Mouse (Mus musculus): Measurements from ENCODE around the gene Fermt2. TPM values are rescaled to one million over a fixed set of nuclear protein-coding genes. Genes with fewer than 3 reads are reported as not detected.

The Fermt2 gene
- polyA plus RNA-seq, 1 experiment from 2014 or later, result 147 TPM

DNA sequence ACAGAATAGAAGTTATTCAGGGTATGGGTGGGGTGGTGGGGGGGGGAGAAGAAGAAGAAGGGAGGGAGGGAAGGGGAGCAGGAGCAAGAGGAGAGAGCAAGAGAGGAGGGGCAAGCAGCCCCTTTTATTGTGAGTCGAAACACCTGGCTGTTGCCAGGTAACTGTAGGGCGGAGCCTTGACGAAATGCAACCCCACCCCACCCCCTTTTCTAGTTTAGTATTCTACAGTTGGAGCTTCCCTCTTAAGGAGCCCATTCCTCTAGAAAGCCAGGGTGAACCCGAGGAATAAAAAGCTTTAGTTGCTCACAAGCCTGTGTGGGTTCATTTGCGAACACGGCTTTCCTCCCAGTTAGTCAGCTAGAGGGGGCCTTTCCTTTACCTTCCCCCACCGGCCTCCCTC lies 85.0 kb downstream of the Fermt2 start:
- 44% methylated on average over 7 of the region's 7 CpGs for WGBS
- Histone ChIP-seq H3K27me3 (no peaks in the 10 kb centered on the region), H3K36me3 (no peaks in the 10 kb centered on the region), H3K4me1 (peaks cover 26% of the 10 kb centered on the region), H3K27ac (no peak overlapping the region), H3K9me3 (no peaks in the 10 kb centered on the region), H3K9ac (no peak overlapping the region), H3K4me2 (replicated peaks) (no peak overlapping the region), H3K4me3 (no peak overlapping the region)
- ATAC-seq (ENCODE audit: low FRiP score, low read depth), result no peak

DNA sequence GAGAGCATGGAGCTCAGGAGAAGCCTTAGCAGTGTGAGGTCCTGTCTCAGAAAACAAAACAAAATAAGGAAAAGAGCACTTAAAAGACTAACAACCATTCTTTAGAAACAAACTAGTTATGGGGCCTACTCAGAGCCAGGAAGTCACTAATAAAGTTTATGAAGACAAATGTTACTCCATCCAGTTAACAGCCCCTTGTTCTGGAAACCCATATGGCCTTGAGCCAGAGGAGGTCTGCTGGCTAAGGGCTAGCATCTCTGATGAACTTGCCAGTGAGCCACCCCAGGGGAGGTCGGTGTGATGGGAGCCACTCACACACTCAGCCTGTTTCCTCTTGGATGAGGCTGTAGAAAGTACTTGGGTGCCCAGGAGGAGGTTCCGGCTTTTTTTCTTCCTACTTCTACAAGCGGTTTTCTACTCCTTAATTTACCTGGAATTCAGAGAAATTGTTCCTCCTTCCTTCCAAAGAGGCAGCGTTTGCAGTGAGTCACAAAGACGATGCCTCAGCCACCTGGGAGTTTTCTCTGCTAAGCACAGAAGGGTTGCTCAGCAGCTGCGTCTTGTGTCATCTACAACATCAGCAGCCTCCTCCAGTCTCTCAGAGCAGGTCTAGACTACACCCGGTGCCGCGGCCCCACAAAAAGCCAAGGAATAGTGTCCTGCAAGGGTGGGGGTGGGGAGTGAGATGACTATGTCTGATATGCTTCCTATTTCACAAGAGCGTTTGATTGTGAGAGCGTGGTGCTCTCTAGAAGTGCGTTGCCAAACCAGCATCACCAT lies 86.9 kb downstream of the Fermt2 start:
- Histone ChIP-seq H3K4me2 (replicated peaks) (0 out of 2 replicates have a peak overlapping the region, but pooled peaks have one; percentile 23), H3K36me3 (no peaks in the 10 kb centered on the region), H3K27ac (no peak overlapping the region), H3K27me3 (no peaks in the 10 kb centered on the region), H3K9me3 (no peaks in the 10 kb centered on the region), H3K4me1 (peaks cover 39% of the 10 kb centered on the region), H3K9ac (no peak overlapping the region), H3K4me3 (no peak overlapping the region)
- 24% methylated on average over 12 of the region's 12 CpGs for WGBS
- ATAC-seq (ENCODE audit: low FRiP score, low read depth), result no peak

DNA sequence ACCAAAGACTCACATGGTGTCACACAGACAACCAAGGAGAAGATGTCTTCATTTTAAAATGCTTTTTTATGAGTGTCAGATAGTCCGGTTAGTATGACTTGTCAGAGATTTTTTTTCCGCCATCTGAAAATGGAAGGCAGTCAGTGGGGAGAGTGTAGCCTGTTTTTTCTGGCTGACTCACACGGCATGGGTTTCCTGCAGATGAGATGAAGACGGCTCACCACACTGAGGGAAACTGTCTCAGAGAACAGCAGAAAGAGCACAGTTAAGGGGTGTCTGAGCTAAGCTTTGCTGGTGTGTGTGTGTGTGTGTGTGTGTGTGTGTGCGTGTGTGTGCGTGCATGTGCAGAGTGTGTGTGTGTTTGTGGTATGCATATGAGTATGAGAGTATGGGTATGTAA lies 88.6 kb downstream of the Fermt2 start:
- no peaks in the 10 kb centered on the region for H3K27me3 ChIP-seq
- peaks cover 51% of the 10 kb centered on the region for H3K4me1 ChIP-seq
- WGBS, result 53% methylated on average over 6 of the region's 6 CpGs
- H3K9me3 ChIP-seq, result no peaks in the 10 kb centered on the region
- H3K27ac ChIP-seq, result no peak overlapping the region
- ATAC-seq (ENCODE audit: low FRiP score, low read depth), result no peak
- no peak overlapping the region for H3K9ac ChIP-seq
- H3K4me2 ChIP-seq (replicated peaks), result no peak overlapping the region
- no peak overlapping the region for H3K4me3 ChIP-seq
- H3K36me3 ChIP-seq, result no peaks in the 10 kb centered on the region

DNA sequence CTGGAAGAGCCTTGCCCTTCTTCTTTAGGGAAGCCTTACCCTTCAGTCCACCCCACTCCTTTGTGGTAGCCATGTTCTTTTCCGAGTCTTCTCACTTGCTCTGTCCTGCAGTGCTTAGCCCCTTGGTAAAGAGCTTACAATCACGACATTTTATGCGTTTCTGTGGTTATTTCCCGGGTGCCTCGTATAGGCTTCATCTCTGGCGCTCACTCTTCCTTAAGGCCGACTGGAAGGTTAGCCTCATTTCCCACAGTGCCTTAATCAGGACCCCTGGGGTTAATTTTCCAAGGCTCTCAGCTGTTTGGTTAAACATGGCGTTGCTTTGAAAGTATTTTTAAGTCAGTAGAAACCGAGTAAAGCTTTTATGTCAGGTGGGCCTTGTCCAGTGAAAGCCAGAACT lies 90.5 kb downstream of the Fermt2 start:
- 37% methylated on average over 9 of the region's 9 CpGs for WGBS
- H3K36me3 ChIP-seq, result no peaks in the 10 kb centered on the region
- H3K27ac ChIP-seq, result no peak overlapping the region
- no peak overlapping the region for H3K4me2 ChIP-seq (replicated peaks)
- no peaks in the 10 kb centered on the region for H3K27me3 ChIP-seq
- no peak for ATAC-seq (ENCODE audit: low FRiP score, low read depth)
- H3K9ac ChIP-seq, result no peak overlapping the region
- no peaks in the 10 kb centered on the region for H3K9me3 ChIP-seq
- H3K4me3 ChIP-seq, result no peak overlapping the region
- peaks cover 51% of the 10 kb centered on the region for H3K4me1 ChIP-seq

DNA sequence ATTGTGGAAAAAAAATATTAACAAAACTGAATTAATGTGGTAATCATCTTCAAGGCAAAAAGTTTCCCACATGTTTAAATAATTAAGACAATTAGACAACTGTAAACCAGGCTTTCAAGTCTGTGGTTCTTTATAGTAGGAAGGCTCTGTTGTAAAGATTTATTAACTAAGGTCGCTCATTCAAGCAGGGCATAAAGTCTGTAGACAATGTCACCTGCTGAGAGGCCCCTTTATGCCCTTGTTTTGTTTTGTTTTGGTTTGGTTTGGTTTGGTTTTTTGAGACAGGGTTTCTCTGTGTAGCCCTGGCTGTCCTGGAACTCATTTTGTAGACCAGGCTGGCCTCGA lies 91.0 kb downstream of the Fermt2 start:
- Histone ChIP-seq H3K27me3 (no peaks in the 10 kb centered on the region), H3K4me3 (no peak overlapping the region), H3K36me3 (no peaks in the 10 kb centered on the region), H3K4me1 (peaks cover 51% of the 10 kb centered on the region), H3K27ac (no peak overlapping the region), H3K9ac (no peak overlapping the region), H3K9me3 (no peaks in the 10 kb centered on the region), H3K4me2 (replicated peaks) (no peak overlapping the region; the same call in 1 of the 2 replicates)
- no peak for ATAC-seq (ENCODE audit: low FRiP score, low read depth)
- WGBS, result 30% methylated on average over 2 of the region's 2 CpGs

DNA sequence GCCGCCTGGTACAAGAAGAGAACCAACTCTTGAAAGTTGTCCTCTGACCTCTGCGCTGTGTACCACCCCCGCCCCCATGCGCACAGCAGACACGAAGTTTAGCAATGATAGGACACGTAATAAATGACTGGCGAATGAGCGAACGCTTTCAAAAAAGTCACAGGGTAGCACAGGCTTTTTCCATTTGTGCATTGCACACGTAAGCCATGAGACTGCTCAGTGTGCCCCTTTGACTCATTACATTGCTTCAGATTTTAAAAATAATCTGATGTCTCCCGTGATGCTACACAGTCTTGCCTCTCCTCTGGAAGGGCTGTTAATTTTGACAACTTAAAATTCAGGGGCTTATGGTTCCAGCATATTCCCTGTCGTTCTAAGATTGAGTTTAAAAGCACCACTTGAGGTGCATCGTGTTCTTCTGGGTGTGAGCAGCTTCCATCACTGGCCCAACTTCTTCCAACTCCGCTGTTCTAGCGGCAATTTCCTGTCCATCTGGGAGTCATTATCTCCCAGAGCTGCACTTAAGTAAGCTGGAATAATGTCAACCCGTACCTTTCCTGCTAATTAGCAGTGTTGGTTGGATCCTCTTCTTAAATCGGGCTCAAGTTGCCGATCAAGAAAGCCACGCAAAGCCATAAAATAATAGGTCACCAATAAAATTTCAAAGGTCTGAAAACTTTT lies 91.5 kb downstream of the Fermt2 start:
- no peak overlapping the region for H3K4me3 ChIP-seq
- H3K27ac ChIP-seq, result no peak overlapping the region; the same call in 1 of the 2 replicates
- ATAC-seq (ENCODE audit: low FRiP score, low read depth), result peak; percentile 51
- peaks cover 51% of the 10 kb centered on the region for H3K4me1 ChIP-seq
- 19% methylated on average over 19 of the region's 19 CpGs for WGBS
- H3K27me3 ChIP-seq, result no peaks in the 10 kb centered on the region
- peak overlapping the region; percentile 19; the same call in 1 of the 2 replicates for H3K9ac ChIP-seq
- no peaks in the 10 kb centered on the region for H3K9me3 ChIP-seq
- peak overlapping the region; percentile 44 for H3K4me2 ChIP-seq (replicated peaks)
- no peaks in the 10 kb centered on the region for H3K36me3 ChIP-seq

DNA sequence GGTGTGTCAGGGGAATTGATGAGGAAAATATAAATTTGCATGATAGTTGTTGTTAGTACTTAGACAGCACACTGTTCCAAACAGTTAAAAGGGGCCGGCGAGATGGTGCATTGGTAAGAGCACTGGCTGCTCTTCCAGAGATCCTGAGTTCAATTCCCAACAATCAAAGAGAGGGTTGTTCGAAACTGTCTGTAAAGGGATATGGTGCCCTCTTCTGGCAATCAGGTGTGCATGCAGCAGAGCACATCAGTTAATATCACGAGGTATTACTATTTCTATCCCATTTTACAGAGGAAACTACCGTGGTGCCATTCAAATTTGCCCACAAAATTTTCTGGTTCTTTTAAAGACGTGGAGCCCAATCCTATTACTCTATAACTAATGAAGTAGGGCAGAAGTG lies 95.7 kb downstream of the Fermt2 start:
- no peak overlapping the region for H3K4me3 ChIP-seq
- WGBS, result 70% methylated on average over 6 of the region's 6 CpGs
- peaks cover 12% of the 10 kb centered on the region for H3K9me3 ChIP-seq
- H3K36me3 ChIP-seq, result no peaks in the 10 kb centered on the region
- no peak overlapping the region for H3K9ac ChIP-seq
- no peak overlapping the region for H3K4me2 ChIP-seq (replicated peaks)
- peaks cover 20% of the 10 kb centered on the region for H3K4me1 ChIP-seq
- H3K27me3 ChIP-seq, result no peaks in the 10 kb centered on the region
- no peak for ATAC-seq (ENCODE audit: low FRiP score, low read depth)
- no peak overlapping the region for H3K27ac ChIP-seq

DNA sequence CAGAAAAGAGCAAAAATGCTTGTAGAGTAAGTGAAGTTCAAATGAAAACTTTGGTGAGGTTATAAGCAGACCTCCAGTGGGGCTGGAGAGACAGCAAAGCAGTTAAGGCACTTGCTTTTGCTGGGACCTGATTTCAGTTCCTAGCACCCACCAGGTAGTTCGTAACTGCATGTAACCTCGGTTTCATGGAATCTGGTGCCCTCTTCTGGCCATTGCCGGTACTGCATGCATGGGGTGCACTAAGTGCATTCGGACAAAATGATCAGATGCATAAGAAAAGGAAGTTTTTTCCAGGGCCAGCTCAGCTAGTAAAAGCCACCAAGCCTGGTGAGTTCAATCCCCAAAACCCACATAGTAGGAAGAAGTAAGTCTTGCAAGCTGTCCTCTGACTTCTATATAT lies 97.9 kb downstream of the Fermt2 start:
- H3K4me1 ChIP-seq, result peaks cover 3% of the 10 kb centered on the region; the same call in 1 of the 2 replicates
- no peak overlapping the region for H3K27ac ChIP-seq
- H3K27me3 ChIP-seq, result no peaks in the 10 kb centered on the region
- no peak overlapping the region for H3K4me3 ChIP-seq
- 70% methylated on average over 4 of the region's 4 CpGs for WGBS
- no peak for ATAC-seq (ENCODE audit: low FRiP score, low read depth)
- peaks cover 12% of the 10 kb centered on the region for H3K9me3 ChIP-seq
- no peaks in the 10 kb centered on the region for H3K36me3 ChIP-seq
- no peak overlapping the region for H3K4me2 ChIP-seq (replicated peaks)
- H3K9ac ChIP-seq, result no peak overlapping the region

DNA sequence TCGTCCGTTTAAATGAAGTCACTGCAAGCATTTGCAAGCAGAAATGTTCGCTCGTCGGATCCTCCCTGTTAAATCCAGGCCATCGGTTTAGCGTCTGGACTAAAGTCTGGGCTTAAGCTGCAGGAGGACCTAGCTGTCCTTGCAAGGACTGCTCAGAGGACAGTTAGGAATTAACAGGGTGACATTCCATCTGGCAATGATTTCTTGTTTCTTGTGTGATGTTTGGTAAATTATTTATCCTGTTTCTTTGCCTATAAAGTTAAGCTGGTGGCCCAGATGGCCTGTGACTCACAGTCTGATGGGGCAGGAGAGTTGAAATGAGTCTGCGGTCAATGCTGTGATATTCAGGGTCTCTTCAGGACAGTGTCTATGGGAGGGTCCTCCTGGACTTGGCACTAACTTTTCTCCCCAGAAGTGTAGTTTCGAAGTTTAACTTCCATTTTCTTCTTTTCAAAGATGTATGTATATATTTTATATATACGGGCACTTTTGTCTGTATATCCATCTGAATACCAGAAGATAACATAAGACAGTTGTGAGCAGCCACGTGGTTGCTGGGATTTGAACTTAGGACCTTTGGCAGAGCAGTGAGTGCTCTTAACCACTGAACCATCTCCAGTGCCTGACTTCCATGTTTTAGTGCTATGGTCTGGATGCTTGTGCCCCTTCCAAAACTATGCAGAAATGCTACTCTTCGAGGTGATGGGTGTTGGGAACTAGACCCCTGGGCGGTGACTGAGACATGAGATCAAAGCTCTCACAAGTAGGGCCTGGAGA lies 99.7 kb downstream of the Fermt2 start:
- H3K4me2 ChIP-seq (replicated peaks), result no peak overlapping the region
- no peak overlapping the region for H3K9ac ChIP-seq
- no peaks in the 10 kb centered on the region for H3K27me3 ChIP-seq
- ATAC-seq (ENCODE audit: low FRiP score, low read depth), result no peak
- peaks cover 18% of the 10 kb centered on the region for H3K9me3 ChIP-seq
- WGBS, result 71% methylated on average over 13 of the region's 13 CpGs
- no peaks in the 10 kb centered on the region for H3K36me3 ChIP-seq
- no peak overlapping the region for H3K4me3 ChIP-seq
- no peak overlapping the region for H3K27ac ChIP-seq
- H3K4me1 ChIP-seq, result no peaks in the 10 kb centered on the region

DNA sequence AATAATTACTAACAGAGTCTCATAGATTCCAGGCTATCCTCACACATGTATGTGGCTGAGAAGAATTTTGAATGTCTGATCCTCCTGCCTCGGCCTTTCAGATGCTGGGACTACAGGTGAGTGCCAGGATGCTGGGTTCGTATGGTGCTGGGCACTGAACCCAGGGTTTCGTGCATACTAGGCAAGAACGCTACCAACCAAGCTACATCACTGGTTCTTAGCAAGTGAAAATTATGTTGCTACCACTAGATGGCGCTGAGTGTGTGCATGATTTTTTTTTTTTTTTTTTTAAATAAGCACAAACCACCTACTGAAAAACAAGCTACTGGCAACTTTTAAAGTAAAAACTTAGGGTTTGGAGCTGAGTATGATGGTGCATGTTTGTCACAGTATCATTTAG lies 106.7 kb downstream of the Fermt2 start:
- no peak overlapping the region for H3K9ac ChIP-seq
- H3K36me3 ChIP-seq, result no peaks in the 10 kb centered on the region
- H3K4me2 ChIP-seq (replicated peaks), result no peak overlapping the region
- H3K27me3 ChIP-seq, result no peaks in the 10 kb centered on the region
- peaks cover 5% of the 10 kb centered on the region; the same call in 1 of the 2 replicates for H3K9me3 ChIP-seq
- no peak overlapping the region for H3K27ac ChIP-seq
- no peaks in the 10 kb centered on the region for H3K4me1 ChIP-seq
- 6% methylated on average over 5 of the region's 5 CpGs for WGBS
- no peak for ATAC-seq (ENCODE audit: low FRiP score, low read depth)
- H3K4me3 ChIP-seq, result no peak overlapping the region

DNA sequence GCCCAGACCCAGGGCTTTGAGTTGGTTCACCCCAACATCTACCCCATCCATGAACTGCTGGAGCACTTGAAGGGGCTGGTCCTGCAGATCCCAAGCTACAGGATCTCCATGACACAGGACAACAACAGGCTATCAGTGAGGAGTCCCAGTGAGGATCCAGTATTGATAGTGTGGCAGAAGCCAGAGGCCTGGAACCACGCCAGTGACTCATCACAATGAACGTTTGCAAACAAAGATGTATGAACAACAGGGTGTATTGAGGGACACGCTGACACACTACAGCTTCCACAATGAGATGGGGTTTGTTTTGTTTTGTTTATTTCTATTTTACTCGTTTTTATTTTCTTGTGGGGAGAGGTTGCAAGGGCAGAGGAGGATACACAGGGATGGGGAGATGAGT lies 107.5 kb downstream of the Fermt2 start:
- ATAC-seq (ENCODE audit: low FRiP score, low read depth), result no peak
- H3K4me1 ChIP-seq, result no peaks in the 10 kb centered on the region

DNA sequence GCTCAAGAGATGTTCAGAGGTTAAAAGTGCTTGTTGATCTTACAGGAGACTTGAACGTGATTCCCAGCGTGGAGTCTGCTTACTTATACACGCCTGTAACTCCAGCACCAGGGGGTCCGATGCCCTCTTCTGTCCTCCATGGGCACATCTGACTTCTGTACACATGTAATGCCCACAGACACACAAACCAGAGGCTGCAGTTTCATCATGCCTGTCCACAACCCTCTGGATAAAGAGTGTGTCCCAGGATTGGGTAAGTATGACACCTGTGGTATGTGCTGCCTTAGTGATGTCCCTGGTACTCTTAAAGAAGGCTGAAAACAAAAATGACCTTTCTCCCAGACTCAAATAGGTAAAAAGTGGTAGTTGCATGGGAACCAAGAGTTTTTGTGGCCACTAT lies 110.6 kb downstream of the Fermt2 start:
- Histone ChIP-seq H3K4me3 (no peak overlapping the region), H3K9ac (no peak overlapping the region), H3K27me3 (no peaks in the 10 kb centered on the region), H3K9me3 (no peaks in the 10 kb centered on the region), H3K4me2 (replicated peaks) (no peak overlapping the region), H3K27ac (no peak overlapping the region), H3K4me1 (no peaks in the 10 kb centered on the region), H3K36me3 (no peaks in the 10 kb centered on the region)
- no peak for ATAC-seq (ENCODE audit: low FRiP score, low read depth)
- WGBS, result 72% methylated on average over 4 of the region's 4 CpGs

More for the DNA sequence above, 107.5 kb downstream of the Fermt2 start:
- Histone ChIP-seq H3K4me3 (no peak overlapping the region), H3K27ac (no peak overlapping the region), H3K9ac (no peak overlapping the region), H3K27me3 (no peaks in the 10 kb centered on the region), H3K36me3 (no peaks in the 10 kb centered on the region), H3K4me2 (replicated peaks) (no peak overlapping the region), H3K9me3 (peaks cover 5% of the 10 kb centered on the region; the same call in 1 of the 2 replicates)
- WGBS, result 74% methylated on average over 4 of the region's 4 CpGs
